Mouse (Mus musculus): ENCODE results near the gene Edar. TPM values are rescaled to one million over a fixed set of nuclear protein-coding genes. Genes with fewer than 3 reads are reported as not detected.

Gene Edar
- polyA plus RNA-seq, 1 experiment from 2014 or later = 0.22 TPM

- no peaks in the 10 kb centered on the region; the same call in 1 of the 2 replicates for H3K9me3 ChIP-seq (replicated peaks)
- no peak overlapping the region for H3K4me2 ChIP-seq
- H3K36me3 ChIP-seq = no peaks in the 10 kb centered on the region
- H3K4me1 ChIP-seq = no peaks in the 10 kb centered on the region
- no peak overlapping the region for H3K9ac ChIP-seq
- H3K4me3 ChIP-seq (replicated peaks) = no peak overlapping the region
- 53% methylated on average over 5 of the region's 5 CpGs for WGBS
- peak overlapping the region; percentile 48 for H3K27ac ChIP-seq
- no peak; the same call in 1 of the 2 replicates for ATAC-seq (replicated peaks; ENCODE audit: low FRiP score)
- H3K27me3 ChIP-seq = no peaks in the 10 kb centered on the region
Measured at GRCm38 (mm10) chr10:58585427-58586223, 89.8 kb downstream of the Edar start.

GRCm38 (mm10) chr10:58560521-58560920, 114.9 kb downstream of the Edar start:
- no peak overlapping the region for H3K27ac ChIP-seq
- H3K36me3 ChIP-seq = no peaks in the 10 kb centered on the region
- H3K27me3 ChIP-seq = no peaks in the 10 kb centered on the region
- H3K9me3 ChIP-seq (replicated peaks) = no peaks in the 10 kb centered on the region
- 0 out of 2 replicates have a peak, but pooled peaks cover 3% of the 10 kb centered on the region for H3K4me1 ChIP-seq
- 78% methylated on average over 6 of the region's 6 CpGs for WGBS
- no peak overlapping the region for H3K4me2 ChIP-seq
- peak; percentile 60; the same call in 1 of the 2 replicates for ATAC-seq (replicated peaks; ENCODE audit: low FRiP score)
- no peak overlapping the region for H3K4me3 ChIP-seq (replicated peaks)
- H3K9ac ChIP-seq = no peak overlapping the region

GRCm38 (mm10) chr10:58559901-58560300, 115.6 kb downstream of the Edar start:
- WGBS = 22% methylated on average over 3 of the region's 3 CpGs
- Histone ChIP-seq H3K27ac (no peak overlapping the region), H3K4me1 (0 out of 2 replicates have a peak, but pooled peaks cover 3% of the 10 kb centered on the region), H3K9me3 (replicated peaks) (no peaks in the 10 kb centered on the region), H3K4me2 (no peak overlapping the region), H3K9ac (no peak overlapping the region), H3K4me3 (replicated peaks) (no peak overlapping the region), H3K36me3 (no peaks in the 10 kb centered on the region), H3K27me3 (no peaks in the 10 kb centered on the region)
- ATAC-seq (replicated peaks; ENCODE audit: low FRiP score) = peak; percentile 52; the same call in 1 of the 2 replicates

- H3K4me3 ChIP-seq (replicated peaks) = no peak overlapping the region
- 38% methylated on average over 7 of the region's 7 CpGs for WGBS
- H3K4me2 ChIP-seq = no peak overlapping the region
- no peaks in the 10 kb centered on the region for H3K27me3 ChIP-seq
- no peaks in the 10 kb centered on the region for H3K36me3 ChIP-seq
- H3K4me1 ChIP-seq = 0 out of 2 replicates have a peak, but pooled peaks cover 3% of the 10 kb centered on the region
- H3K27ac ChIP-seq = no peak overlapping the region
- H3K9me3 ChIP-seq (replicated peaks) = no peaks in the 10 kb centered on the region
- no peak overlapping the region for H3K9ac ChIP-seq
- ATAC-seq (replicated peaks; ENCODE audit: low FRiP score) = no peak
Measured at GRCm38 (mm10) chr10:58559098-58559497, 116.4 kb downstream of the Edar start.

- 92% methylated on average over 8 of the region's 8 CpGs for WGBS
- Histone ChIP-seq H3K27me3 (no peaks in the 10 kb centered on the region), H3K4me3 (replicated peaks) (no peak overlapping the region), H3K36me3 (no peaks in the 10 kb centered on the region), H3K9me3 (replicated peaks) (no peaks in the 10 kb centered on the region), H3K27ac (no peak overlapping the region), H3K4me2 (no peak overlapping the region), H3K9ac (no peak overlapping the region), H3K4me1 (no peaks in the 10 kb centered on the region)
- ATAC-seq (replicated peaks; ENCODE audit: low FRiP score) = no peak
Measured at GRCm38 (mm10) chr10:58554693-58555387, 120.6 kb downstream of the Edar start.

Other genes starting within 250 kb of the Edar start
- gene Ranbp2, start 228.7 kb downstream of the Edar start, polyA plus RNA-seq (2015; fragmentation: Nextera tagmentation; extraction: Ambion mirVana) = 24.5 and 24.6 TPM in 2 replicates
- 10.1 and 10.7 TPM in 2 replicates for gene Ccdc138, start 177.7 kb downstream of the Edar start, polyA plus RNA-seq (2015; fragmentation: Nextera tagmentation; extraction: Ambion mirVana)
- not detected in 2 replicates for gene Gm17542, start 42.6 kb upstream of the Edar start, polyA plus RNA-seq (2015; fragmentation: Nextera tagmentation; extraction: Ambion mirVana)
- 1.3 and 1.6 TPM in 2 replicates for gene Sh3rf3, start 137.7 kb upstream of the Edar start, polyA plus RNA-seq (2015; fragmentation: Nextera tagmentation; extraction: Ambion mirVana)

All from kidney, embryonic 15.5 days (tissue).